Mouse (Mus musculus): ENCODE results near the gene Obox2.
"Not testable (repeated sequence)": the region's sequence is repeated elsewhere in the genome, so short reads cannot be mapped to it uniquely, and the experiment has no call there.

- not testable (repeated sequence) for TF ChIP-seq POLR2A (IDR thresholded peaks at IDR 0.05; ENCODE audit: control insufficient read depth, extremely low read depth, insufficient read depth, low read length, poor library complexity); CTCF (IDR thresholded peaks at IDR 0.05; ENCODE audit: borderline replicate concordance, control insufficient read depth, extremely low read depth, insufficient read depth, low read length, poor library complexity)
Measured at GRCm38 (mm10) chr7:15388421-15388998, at the start of gene Obox2, which contains the start of gene Obox1.
